Mouse (Mus musculus) ES-Bruce4 (cell line): ENCODE measurements around the gene Fgfr2.

ENCODE experiments used
- CTCF ChIP-seq: IDR thresholded peaks from one replicate; pipeline ENCODE4 v1.8.1; 2011; ENCODE audit warnings: low read depth, low read length
- POLR2A ChIP-seq: IDR thresholded peaks from one replicate; pipeline ENCODE4 v1.8.1; 2011; ENCODE audit warnings: low read length; ENCODE audit not compliant: insufficient read depth

- TF ChIP-seq POLR2A (no peak), CTCF (peak; percentile 19)
These were observed 2060.6 kb downstream of the Fgfr2 start for GRCm38 (mm10) chr7:131062541-131062940.
